Mouse (Mus musculus) lung, adult 18-20 months (tissue): ENCODE measurements at regions not wholly inside any gene's neighbourhood (a gene's known extent, or its start where the extent isn't known, plus 50 kb on each side); places are given as distances from the start of the nearest gene placed in this dataset.
"Not testable (repeated sequence)": the region's sequence is repeated elsewhere in the genome, so short reads cannot be mapped to it uniquely, and the experiment has no call there.

Experiments
- DNase-seq, 2 experiments: peaks; one replicate each; pipeline ENCODE4 v3.0.0; 2022; ENCODE audit warnings: mixed read lengths in 2 of 2

DNA sequence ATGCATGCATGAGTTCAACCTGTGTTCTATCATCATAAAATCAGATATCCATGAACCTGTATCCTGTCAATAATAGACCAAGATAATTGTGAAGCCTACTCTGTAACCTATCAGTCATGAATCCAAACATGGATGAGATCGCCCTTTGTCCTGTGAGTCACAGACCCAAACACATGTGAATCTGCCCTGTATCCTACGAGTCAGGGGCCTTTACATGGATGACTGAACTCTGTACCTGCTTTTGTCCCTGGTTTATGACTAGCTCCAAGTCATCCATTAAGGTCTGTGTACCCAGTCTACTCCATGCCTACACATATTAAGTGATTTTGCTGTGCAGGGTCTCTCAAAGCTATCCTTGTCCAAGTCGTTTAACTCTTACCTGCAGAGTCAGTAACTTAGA, 187.7 kb upstream of the Tbl1xr1 start:
- DNase-seq, result no peak

DNA sequence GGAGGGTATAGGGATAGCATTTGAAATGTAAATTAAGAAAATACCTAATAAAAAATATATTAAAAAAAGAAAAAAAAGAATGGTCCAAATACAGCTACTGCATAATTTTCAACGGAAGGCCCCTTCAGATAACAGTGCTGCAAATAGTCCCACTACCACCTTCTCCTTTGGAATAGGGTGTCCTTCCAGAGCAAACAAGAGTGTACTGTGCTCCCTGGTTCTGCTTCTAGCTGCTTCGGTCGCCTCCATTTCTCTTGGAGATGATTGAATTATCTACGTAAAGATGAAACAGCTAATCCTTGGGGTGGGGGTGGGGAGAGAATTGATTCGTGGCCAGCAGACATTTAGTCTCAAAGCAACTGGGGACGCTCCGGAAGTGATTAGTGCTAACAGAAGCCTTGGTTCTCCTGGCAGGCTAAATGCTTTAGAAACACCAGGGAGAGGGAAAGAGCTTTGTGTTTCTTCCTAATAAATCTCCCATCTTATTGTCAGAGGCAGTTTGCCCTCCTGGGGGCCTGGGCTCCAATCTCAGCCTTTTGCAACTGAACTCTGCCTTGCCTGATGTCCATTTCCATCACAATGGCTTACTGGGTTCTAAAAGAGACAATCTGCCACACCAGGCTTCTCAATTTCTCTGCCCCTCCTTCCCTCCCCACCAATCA, 184.5 kb upstream of the Tbl1xr1 start:
- DNase-seq, result no peak

DNA sequence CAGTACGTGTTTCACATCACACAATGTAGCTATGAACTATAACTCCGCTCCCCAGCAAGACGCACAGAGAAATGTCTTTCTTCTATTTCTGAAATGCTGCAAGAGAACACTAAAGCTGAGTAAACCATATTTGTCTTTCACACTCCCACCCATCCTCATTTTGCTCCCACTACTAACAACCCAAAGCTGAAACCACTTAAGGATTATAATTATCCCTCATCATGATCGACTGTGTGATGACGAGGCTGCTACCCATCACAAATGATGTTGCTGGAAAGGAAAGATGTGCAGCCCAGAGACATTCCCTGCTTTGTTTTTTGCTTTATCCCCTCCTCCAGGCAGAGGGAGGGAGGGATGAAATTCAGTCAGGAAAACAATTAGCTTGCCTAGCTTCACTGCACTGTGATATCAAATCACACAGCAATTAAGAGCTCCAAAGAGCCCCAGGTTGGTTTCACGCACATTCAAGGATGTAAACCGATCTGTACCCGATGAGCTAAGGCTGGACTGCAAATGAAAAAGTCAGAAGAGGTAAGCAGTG, 183.5 kb upstream of the Tbl1xr1 start:
- no peak for DNase-seq

DNA sequence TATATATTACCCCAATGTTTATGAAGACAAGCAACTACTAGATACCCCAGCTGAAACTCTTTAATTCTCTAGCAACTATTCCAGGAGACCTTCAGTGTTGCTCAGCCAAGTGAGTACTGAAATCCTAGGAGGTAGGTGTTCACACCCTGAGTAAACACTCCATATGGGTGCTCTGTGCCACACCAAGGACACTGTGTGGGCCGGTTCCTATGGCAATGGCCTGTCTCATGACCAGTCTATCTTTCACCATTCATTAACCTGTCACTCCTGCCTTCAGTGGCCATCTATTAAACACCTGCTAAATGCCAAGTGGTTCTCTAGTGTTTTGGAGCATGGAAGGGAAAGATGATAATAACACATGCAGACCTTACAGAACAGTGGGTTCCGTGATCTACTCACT, 180.9 kb upstream of the Tbl1xr1 start:
- peak; percentile 14 to 57 for DNase-seq

DNA sequence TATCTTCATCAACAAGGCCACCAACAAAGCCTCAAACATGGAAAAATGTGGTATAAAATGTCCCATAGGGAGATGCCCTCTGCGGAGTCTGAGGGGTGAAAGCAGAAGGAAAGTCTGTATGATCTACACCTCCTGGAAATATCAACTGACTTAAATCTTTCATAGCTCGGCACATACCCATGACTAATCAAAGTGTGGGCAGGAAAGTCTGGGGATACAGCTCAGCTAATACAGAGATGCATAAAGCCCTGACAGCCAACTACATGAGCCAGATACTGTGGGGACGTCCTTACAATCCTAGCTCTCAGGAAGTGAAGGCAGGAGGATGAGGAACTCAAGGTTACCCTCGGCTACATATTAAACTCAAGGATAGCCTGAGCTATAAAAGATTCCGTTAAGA, 178.2 kb upstream of the Tbl1xr1 start:
- DNase-seq, result no peak

DNA sequence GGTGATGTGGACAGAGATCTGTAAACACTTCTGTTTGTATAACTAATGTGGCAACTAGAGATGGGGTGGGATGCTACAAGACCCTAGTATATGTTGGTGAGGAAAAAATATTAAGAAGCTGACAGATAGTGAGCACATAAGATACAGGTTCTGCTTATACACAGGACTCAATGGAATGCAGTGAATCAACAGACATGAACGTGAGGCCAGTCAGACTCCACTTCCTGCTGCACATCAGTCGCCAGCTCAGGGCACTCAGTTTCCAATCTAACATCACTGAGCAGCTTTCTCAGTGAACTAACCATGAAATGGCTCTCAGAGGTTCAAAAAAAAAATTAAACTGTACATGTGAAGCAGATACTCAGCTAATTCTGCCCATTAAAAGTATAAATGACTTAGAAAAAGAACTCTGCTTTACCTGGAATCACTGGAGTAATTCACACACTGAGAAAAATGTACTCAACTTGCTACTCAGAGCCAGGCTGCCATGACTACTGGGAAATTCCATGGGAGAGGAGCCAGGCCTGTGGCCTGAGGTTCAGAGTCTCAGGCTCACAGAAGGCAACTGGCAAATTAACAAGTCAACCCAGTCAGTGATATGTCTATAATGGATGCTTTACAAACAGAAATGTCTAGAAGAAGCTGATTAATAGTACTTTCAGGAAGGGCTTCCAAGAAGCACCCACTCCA, 170.9 kb upstream of the Tbl1xr1 start:
- peak; percentile 9 to 14 for DNase-seq

DNA sequence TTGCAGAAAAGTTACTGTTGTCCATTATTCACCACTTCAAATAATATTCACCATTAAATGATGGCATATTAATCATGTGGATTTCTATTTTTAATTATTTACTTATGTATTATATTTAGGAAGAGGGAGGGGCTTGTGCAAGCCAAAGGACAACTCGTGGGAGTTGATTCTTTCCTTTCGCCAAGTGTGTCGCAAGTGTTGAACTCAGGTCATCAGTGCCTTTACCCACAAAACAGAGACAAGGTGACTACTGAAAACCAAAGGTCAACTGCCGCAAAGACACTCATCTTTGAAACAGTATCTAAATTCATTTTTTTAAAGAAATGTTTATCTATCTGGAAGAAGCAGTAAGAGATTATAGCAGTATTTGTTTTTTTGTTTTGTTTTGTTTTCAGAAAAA, 167.6 kb upstream of the Tbl1xr1 start:
- DNase-seq, result no peak

DNA sequence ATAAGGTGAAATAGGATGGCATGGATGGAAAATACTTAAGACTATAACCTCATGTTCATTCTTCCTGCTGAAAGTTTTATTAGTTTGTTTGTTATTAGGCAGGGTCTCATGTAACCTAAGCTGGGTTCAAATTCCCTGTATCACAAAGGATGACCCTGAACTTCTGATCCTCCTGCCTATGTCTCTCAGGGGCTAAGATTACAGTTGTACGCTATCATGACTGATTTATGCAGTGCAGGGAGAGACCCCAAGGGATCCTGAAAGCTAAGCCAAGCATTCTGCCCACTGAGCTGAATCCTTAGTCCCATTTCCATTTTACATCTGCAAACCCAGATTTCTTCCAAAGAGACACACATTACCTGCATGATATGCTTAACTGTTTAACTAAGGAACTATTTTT, 166.4 kb upstream of the Tbl1xr1 start:
- no peak for DNase-seq

DNA sequence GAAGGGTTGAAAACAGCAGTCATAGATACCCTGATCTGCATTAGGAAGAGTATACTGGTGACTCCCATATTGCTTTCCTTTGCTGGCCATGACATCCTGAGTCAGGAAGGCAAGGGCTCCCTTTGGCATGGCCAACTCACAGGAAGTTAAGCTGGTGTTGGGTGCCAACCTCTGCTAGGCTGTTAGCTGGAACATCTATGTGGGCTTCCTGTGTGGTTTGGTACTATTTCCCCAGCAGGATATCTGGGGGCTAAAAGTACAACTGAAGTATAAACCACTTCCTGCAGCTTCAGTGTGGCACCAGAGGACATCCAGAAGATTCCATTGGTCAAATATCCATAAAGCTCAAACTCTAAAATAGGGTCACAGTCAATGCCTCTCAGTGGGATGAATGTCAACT, 165.4 kb upstream of the Tbl1xr1 start:
- no peak for DNase-seq

DNA sequence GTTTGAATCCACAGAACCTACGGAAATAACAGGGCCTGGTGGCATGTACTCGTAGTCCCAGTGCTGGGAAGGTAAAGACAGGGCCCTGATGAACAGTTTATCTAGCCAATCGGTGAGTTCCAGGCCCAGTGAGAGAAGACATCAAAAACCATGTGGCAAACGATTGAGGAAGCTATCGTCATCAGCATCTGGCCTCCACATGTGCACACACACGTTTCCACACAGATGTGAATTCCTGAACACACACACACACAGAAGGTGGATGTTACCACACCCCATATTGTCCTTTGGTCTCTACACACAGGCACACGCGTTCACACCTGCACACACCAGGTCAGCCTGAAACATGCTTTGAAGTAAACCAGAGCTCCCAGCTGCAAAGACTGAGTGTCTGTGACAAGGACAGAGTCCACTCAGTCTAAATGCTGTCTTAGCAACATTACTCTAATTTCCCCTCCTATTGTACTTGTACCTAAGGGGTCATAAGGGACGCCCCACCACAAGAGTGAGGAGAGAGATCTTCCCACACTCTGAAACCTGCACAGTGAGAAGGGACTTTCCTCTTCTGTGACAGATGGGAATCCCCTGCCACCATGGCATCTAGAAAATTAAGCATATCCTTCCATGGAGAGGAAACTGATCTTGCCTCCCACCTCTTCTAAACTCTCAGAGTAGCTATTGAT, 159.1 kb upstream of the Tbl1xr1 start:
- DNase-seq, result no peak

DNA sequence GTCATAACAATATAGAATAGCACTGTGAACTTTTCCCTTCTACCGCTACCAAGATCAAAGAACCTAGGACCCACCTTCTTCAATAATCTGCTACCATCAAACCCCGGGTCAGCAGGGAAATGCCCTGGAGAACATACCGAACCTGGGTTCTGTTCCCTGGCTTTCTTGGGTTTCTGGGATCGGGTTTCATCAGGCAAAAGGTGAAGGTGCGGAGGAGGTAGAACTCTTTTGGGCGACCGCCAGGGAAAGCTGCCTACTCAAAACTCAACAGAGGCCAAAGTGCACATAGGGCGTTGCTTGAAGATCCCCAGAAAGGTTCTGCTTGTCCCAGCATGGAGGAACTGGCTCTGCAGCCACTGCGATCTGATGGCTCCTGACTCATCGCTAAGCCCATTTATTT, 158.0 kb upstream of the Tbl1xr1 start:
- DNase-seq, result no peak

DNA sequence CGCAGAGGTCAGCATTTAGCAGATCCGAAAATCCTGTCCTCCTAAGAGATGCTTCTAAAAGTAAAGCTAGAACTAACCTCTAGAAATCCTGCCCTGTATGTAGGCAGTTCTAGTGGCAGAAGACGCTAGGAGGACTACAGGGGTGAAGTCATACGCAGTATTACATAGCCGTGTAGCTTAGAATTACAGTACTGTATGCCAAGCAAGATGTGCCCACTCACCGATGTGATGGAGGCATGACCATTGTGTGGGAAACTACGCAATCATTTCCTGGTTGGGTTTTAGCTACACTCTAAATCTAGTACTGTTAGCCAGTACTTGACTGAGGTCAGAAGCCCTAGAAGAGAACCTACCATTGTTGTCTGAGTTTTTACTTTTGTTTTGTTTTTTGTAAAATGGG, 156.5 kb upstream of the Tbl1xr1 start:
- no peak for DNase-seq

DNA sequence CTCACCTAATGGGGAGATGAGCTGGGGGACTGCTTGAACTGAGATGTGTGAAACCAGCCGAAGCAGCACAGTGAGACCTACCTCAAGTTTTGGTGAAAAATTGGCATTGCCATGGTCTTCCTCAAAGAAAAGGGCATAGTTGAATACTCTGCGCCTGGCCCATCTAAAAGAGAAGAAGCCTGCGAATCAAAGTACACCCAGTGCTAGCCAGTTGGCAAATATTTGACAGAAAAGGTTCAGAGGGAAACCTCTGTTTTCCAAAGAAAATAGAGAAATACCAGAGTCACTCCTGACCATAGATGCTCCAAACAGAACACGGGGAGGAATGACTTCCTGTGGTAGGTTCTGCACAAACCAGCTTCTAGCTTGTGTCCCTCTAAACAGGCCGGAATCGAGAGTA, 144.5 kb upstream of the Tbl1xr1 start:
- DNase-seq, result no peak

DNA sequence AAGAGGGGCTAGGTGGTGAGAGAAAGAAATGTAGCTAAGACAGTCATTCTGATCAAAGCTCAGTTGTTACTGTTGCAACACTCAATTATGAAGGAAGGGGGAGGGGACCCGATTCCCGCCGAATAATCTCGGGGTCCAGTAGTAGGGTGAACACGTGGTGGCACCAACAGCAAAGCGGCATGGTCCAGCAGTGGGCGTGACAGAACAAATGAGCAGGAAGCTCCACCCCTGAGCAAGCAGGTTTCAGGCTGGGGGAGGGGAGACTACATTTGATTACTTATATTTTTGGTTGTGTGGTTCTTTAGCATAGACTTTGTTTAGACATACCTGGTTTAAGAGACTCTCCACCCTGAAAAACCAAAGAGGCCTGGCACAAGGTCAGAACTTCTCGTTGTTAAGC, 143.8 kb upstream of the Tbl1xr1 start:
- not testable (repeated sequence) for DNase-seq

DNA sequence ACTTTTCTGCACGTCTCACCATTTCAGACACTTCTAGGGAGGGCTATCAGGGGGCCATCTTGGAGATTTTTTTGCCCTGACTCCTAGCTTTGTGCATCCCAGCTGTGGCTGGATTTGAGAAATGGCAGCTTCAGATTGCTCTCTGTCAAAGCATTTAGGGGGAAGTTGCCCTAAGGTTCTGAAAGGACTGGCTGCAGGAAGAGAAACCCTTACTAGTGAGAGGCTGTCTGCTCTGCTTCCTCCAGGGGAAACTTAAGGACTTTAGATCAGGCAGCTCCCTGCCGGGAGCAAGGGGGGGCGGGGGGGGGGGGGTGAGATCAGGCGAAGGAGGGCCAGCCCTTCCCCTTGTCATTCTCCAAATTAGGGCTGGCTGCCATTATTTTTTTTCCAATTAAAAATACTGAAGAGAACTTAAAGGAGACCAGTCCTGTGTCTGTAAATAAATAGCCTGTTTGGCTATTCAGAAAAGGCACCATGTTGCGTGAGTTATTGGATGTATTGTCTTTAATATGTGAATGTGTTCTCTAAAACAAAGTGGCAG, 141.7 kb upstream of the Tbl1xr1 start:
- peak in 1 of 2 experiments; percentile 12 for DNase-seq

DNA sequence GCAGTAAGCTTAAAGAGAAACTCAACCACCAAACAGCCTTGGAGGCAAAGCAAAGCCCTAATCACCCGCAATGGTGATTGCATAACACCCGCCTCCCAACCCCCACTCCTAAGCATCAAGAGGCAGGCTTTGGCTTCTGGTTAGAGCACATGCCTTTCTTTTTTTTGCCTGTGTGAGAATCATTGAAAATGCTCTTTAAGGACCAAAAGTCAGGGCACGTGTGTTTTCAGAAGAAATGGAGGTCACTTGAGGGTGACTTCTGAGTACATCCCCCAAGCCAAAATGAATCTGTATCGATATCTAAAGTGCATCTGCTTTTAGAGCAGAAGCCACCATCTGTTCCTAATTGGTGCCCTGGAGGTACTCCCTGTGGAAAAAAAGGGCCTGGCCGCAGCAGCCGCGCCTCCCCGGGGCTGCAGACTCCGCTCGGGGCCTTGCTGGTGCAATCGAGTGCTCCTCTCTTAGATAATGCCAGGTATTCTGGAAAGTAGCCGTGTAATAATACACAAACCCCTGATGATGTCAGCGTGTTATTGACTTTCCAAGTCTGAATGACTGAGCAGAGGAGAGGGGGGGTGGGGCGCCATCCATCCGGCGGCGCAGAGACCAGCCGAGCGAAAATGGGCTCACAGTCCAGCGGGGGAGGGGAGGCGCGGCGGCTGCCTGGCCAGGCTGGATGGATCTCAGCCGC, 140.7 kb upstream of the Tbl1xr1 start:
- DNase-seq, result peak; percentile 90 to 94

DNA sequence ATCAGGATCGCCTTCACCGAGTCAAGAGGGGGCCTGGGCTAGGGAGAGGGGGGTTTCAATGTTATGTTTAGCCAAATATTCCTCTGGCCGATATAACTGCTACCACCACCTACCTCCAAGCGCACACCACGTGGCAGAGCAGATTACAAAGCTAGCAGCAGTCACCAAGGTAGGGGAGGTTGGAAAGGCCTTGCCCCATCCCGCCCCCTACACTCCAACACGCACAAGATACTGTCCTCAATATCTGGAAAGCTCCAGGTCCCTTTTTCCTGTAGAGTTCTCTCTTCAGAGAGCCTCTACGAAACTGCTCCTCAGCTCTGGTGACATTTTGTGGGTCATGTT, 140.2 kb upstream of the Tbl1xr1 start:
- no peak for DNase-seq

DNA sequence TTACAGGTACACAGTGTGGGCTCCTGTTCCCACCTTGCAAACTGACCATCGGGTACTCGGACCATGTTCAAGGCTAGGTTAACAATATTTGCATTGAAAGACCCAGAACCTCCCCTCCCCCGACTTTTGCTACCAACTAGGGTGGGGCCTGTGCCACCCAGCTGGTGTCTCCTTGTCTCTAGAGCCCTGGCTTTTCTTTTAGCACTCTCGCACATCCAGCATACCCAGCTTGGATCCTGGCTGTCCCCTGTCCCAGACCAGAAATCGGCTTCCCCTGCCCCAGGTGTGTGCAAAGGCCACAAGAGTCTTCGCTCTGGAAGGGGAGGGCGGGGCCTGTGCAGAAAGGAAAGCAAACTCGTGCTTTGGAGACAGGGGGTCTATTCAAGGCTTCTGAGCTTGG, 139.8 kb upstream of the Tbl1xr1 start:
- DNase-seq, result no peak

DNA sequence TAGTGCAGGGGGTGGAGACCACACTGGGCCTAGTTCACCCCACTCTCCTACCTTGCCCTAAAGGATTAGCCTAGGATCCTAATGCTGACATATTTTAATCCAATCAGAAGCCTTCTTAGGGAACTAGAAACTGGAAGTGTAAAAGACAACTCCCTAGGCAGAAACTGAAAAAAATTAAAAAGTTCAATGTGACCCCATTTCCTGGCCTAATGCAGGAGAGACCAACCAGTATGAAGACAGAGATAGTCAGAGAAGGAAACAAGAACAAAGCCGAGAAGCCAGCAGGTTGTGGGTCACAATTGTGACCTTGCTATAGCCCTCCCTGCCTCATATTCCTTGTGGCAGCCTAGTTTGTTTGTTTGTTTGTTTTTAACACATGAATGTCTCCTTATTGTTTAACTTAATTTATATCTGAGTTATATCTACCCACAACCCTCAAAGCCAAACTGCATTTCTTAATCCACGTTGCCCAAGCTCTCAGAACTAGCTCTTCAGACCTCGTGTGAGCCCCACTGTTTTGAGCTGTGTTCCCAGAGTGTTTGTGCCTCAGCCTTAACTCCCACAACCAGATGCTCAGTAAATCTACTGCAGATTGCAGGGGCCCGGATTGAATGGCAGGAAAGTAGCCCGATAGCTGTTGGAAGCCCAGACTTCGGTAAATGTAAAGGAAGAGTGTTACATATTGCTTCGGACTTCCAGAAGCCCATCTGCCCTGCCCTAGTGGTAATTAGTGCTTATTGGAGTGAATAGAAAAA, 139.0 kb upstream of the Tbl1xr1 start:
- no peak for DNase-seq

DNA sequence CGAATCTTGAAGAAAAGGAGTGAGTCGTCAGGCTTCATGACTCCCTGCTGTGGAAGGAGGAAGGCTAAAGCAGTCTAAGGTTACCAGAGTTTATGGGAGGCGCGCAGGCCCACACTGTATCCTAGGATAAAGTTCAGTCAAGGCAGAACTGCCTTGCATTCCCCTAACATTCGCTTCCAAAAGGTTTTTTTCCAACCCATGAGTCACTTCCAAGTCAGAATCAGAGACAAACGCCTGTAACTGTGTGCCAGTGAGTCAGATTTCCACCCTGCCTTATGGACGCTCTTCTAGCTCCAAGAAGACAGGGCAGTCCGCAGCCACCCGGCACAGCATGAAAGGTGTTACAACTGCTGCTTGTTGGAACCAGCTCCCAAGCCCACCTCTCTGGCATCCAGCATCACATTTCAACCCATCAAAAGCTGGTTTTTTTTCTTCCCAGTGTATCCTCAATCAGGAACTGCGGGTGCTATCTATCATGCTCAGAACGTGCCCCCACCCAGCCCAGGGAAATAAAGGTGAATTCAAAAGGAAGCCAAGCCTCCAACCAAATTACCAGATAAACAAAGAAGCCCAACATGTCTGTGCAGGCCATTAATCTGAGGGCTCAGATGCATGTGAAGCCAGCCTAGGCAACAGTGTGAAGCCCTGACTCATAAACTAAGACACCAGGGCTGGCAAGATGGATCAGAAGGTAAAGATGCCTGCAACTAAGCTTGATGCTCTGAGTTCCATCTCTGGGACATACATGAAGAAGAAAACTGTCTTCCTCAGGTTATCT, 138.2 kb upstream of the Tbl1xr1 start:
- DNase-seq, result no peak

DNA sequence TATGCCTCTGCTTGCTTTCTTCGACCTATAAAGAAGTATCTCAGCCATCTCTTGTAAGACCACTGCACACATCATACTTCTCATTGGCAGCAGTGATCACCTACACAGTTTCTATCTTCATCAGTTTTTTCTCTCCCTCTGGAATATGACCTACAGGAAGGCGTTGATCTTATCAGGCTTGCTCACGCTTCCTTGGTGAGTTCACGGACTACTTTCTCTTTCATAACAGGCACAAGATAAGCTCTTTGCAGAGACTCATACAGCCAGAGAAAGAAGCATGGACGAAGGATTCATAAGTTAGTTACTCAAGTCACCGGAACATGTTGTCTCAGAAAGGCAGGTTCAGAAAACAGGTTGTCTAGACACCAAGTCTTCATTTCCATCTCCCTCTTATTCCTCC, 136.7 kb upstream of the Tbl1xr1 start:
- no peak for DNase-seq

DNA sequence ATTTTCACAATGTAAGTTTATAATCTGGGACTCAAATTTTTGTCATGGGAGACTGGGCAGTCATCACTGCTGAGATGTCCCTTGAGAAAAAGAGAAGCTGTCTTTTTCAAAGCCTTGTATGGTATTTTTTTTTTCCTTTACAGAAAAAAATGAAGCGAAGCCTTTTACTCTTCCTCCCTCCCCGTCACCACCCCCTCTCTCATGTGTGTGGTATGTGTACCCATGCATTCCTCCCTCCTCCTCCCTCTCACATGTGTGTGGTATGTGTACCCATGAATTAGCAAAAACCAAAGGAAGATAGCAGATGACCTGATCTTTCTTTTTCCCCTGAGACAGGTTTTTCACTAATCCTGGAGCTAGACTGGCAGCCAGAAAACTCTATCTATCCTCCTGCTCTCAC, 134.9 kb upstream of the Tbl1xr1 start:
- DNase-seq, result no peak
